Mouse (Mus musculus) midbrain, embryonic 13.5 days (tissue): ENCODE measurements around the gene Tmem132e. TPM values are rescaled to one million over a fixed set of nuclear protein-coding genes. Genes with fewer than 3 reads are reported as not detected.

Experiments
- ATAC-seq: fragments of 200-750 bp; cut with Nextera tagmentation; 2 replicates; pipeline ENCODE4 v1.8.0; 2017; ENCODE audit warnings: mild to moderate bottlenecking, moderate TSS enrichment, moderate library complexity
- H3K27ac ChIP-seq: fragments of 300-500 bp; sonication (generic); 2 replicates; pipeline ENCODE4 v1.5.1; 2015; ENCODE audit warnings: inconsistent platforms, mild to moderate bottlenecking, moderate library complexity
- H3K27me3 ChIP-seq: fragments of 300-500 bp; sonication (generic); 2 replicates; pipeline ENCODE4 v1.6.1; 2015; ENCODE audit warnings: mild to moderate bottlenecking, inconsistent platforms
- H3K36me3 ChIP-seq: fragments of 300-500 bp; sonication (generic); 2 replicates; pipeline ENCODE4 v1.6.1; 2015; ENCODE audit warnings: mild to moderate bottlenecking, inconsistent platforms
- H3K4me1 ChIP-seq: fragments of 300-500 bp; sonication (generic); replicated peaks from 2 replicates; pipeline ENCODE4 v1.6.1; 2015; ENCODE audit warnings: inconsistent platforms
- H3K4me2 ChIP-seq: fragments of 300-500 bp; sonication (generic); replicated peaks from 2 replicates; pipeline ENCODE4 v1.6.1; 2015; ENCODE audit warnings: moderate library complexity, mild to moderate bottlenecking, inconsistent platforms
- H3K4me3 ChIP-seq: fragments of 300-500 bp; sonication (generic); replicated peaks from 2 replicates; pipeline ENCODE4 v1.5.1; 2015; ENCODE audit warnings: mild to moderate bottlenecking, inconsistent platforms
- H3K9ac ChIP-seq: fragments of 300-500 bp; sonication (generic); replicated peaks from 2 replicates; pipeline ENCODE4 v1.6.1; 2015; ENCODE audit warnings: mild to moderate bottlenecking, inconsistent platforms
- H3K9me3 ChIP-seq: fragments of 300-500 bp; sonication (generic); 2 replicates; pipeline ENCODE4 v1.6.1; 2016; ENCODE audit warnings: mild to moderate bottlenecking, inconsistent platforms
- WGBS: fragments of 180-500 bp; shearing (Covaris S2); methylation state at CpG from one replicate; pipeline ENCODE4 v1.1.7; 2015; 5-methylcytosine and 5-hydroxymethylcytosine counted together
- polyA plus RNA-seq: library from polyadenylated mRNA; unstranded; fragments of >200 nt; fragmentation: Nextera tagmentation; extraction: Ambion mirVana; gene quantifications from 2 replicates; pipeline ENCODE4 v1.2.1, GENCODE M21; 2015

Tmem132e gene
- polyA plus RNA-seq = 1.2 and 1.4 TPM in 2 replicates

GRCm38 (mm10) chr11:82388371-82389313, at the start of gene Tmem132e:
Gene Tmem132e (plus strand): TSS chr11:82388900.
- H3K4me2 ChIP-seq = peak within 1 kb of the TSS; percentile 98
- no peaks in the 10 kb centered on the region for H3K9me3 ChIP-seq
- under 1% methylated on average over 81 of the region's 88 CpGs for WGBS
- no peaks in the 10 kb centered on the region for H3K36me3 ChIP-seq
- peaks cover 65% of the 10 kb centered on the region for H3K27me3 ChIP-seq
- peak within 1 kb of the TSS; percentile 76 for H3K9ac ChIP-seq
- H3K4me1 ChIP-seq = peaks cover 40% of the 10 kb centered on the region
- H3K4me3 ChIP-seq = peak within 1 kb of the TSS; percentile 70
- H3K27ac ChIP-seq = peak within 1 kb of the TSS; percentile 58
- ATAC-seq = peak; percentile 51

- 52% methylated on average over 7 of the region's 7 CpGs for WGBS
- Histone ChIP-seq H3K36me3 (no peaks in the 10 kb centered on the region), H3K9me3 (no peaks in the 10 kb centered on the region), H3K4me2 (no peak overlapping the region), H3K9ac (no peak overlapping the region), H3K27me3 (no peaks in the 10 kb centered on the region), H3K27ac (no peak overlapping the region), H3K4me1 (peaks cover 9% of the 10 kb centered on the region; the same call in 1 of the 2 replicates), H3K4me3 (no peak overlapping the region)
- no peak for ATAC-seq
Observed at GRCm38 (mm10) chr11:82339921-82340401, 48.7 kb upstream of the Tmem132e start.

GRCm38 (mm10) chr11:82340416-82340815, 48.3 kb upstream of the Tmem132e start:
- 63% methylated on average over 6 of the region's 6 CpGs for WGBS
- H3K4me1 ChIP-seq = peaks cover 10% of the 10 kb centered on the region

GRCm38 (mm10) chr11:82340900-82341299, 47.8 kb upstream of the Tmem132e start:
- H3K4me2 ChIP-seq = no peak overlapping the region
- WGBS = 62% methylated on average over 2 of the region's 2 CpGs
- no peak overlapping the region for H3K4me3 ChIP-seq
- no peak for ATAC-seq
- H3K9ac ChIP-seq = no peak overlapping the region
- H3K36me3 ChIP-seq = no peaks in the 10 kb centered on the region
- no peaks in the 10 kb centered on the region for H3K27me3 ChIP-seq
- H3K27ac ChIP-seq = no peak overlapping the region
- H3K9me3 ChIP-seq = no peaks in the 10 kb centered on the region
- H3K4me1 ChIP-seq = peaks cover 15% of the 10 kb centered on the region

More at GRCm38 (mm10) chr11:82340416-82340815, 48.3 kb upstream of the Tmem132e start:
- H3K27me3 ChIP-seq = no peaks in the 10 kb centered on the region
- no peak overlapping the region for H3K9ac ChIP-seq
- no peak overlapping the region for H3K4me3 ChIP-seq
- H3K9me3 ChIP-seq = no peaks in the 10 kb centered on the region
- ATAC-seq = no peak
- no peak overlapping the region for H3K27ac ChIP-seq
- no peaks in the 10 kb centered on the region for H3K36me3 ChIP-seq
- H3K4me2 ChIP-seq = no peak overlapping the region

- 88% methylated on average over 10 of the region's 10 CpGs for WGBS
- Histone ChIP-seq H3K9ac (no peak overlapping the region), H3K4me1 (no peaks in the 10 kb centered on the region), H3K9me3 (no peaks in the 10 kb centered on the region), H3K4me2 (no peak overlapping the region), H3K36me3 (no peaks in the 10 kb centered on the region), H3K27ac (no peak overlapping the region), H3K27me3 (no peaks in the 10 kb centered on the region), H3K4me3 (no peak overlapping the region)
- no peak for ATAC-seq
Observed at GRCm38 (mm10) chr11:82351039-82351438, 37.7 kb upstream of the Tmem132e start.

GRCm38 (mm10) chr11:82370151-82370550, 18.5 kb upstream of the Tmem132e start:
- H3K4me1 ChIP-seq = 0 out of 2 replicates have a peak, but pooled peaks cover 4% of the 10 kb centered on the region
- no peaks in the 10 kb centered on the region for H3K36me3 ChIP-seq
- H3K4me3 ChIP-seq = no peak overlapping the region
- no peak overlapping the region for H3K4me2 ChIP-seq
- 72% methylated on average over 11 of the region's 11 CpGs for WGBS
- ATAC-seq = 0 out of 2 replicates have a peak, but pooled peaks have one; percentile 11
- peaks cover 5% of the 10 kb centered on the region; the same call in 1 of the 2 replicates for H3K27me3 ChIP-seq
- H3K9me3 ChIP-seq = no peaks in the 10 kb centered on the region
- no peak overlapping the region for H3K27ac ChIP-seq
- no peak overlapping the region for H3K9ac ChIP-seq

GRCm38 (mm10) chr11:82371577-82371976, 17.1 kb upstream of the Tmem132e start:
- no peak overlapping the region for H3K4me2 ChIP-seq
- 0 out of 2 replicates have a peak, but pooled peaks cover 4% of the 10 kb centered on the region for H3K4me1 ChIP-seq
- H3K27me3 ChIP-seq = peaks cover 5% of the 10 kb centered on the region; the same call in 1 of the 2 replicates
- ATAC-seq = no peak
- 69% methylated on average over 4 of the region's 4 CpGs for WGBS
- H3K36me3 ChIP-seq = no peaks in the 10 kb centered on the region
- H3K9ac ChIP-seq = no peak overlapping the region
- H3K27ac ChIP-seq = no peak overlapping the region
- no peak overlapping the region for H3K4me3 ChIP-seq
- H3K9me3 ChIP-seq = no peaks in the 10 kb centered on the region

- Histone ChIP-seq H3K9ac (no peak overlapping the region), H3K9me3 (no peaks in the 10 kb centered on the region), H3K27ac (no peak overlapping the region), H3K4me2 (no peak overlapping the region), H3K4me1 (peaks cover 17% of the 10 kb centered on the region), H3K36me3 (no peaks in the 10 kb centered on the region), H3K27me3 (peaks cover 39% of the 10 kb centered on the region), H3K4me3 (no peak overlapping the region)
- WGBS = 27% methylated on average over 3 of the region's 3 CpGs
- ATAC-seq = peak; percentile 90
Observed at GRCm38 (mm10) chr11:82380606-82381202, 8.0 kb upstream of the Tmem132e start.

GRCm38 (mm10) chr11:82386970-82387540, 1.6 kb upstream of the Tmem132e start:
- 0% methylated on average over 51 of the region's 51 CpGs for WGBS
- H3K9ac ChIP-seq = peak overlapping the region; percentile 76
- peaks cover 40% of the 10 kb centered on the region for H3K4me1 ChIP-seq
- no peaks in the 10 kb centered on the region for H3K9me3 ChIP-seq
- H3K27me3 ChIP-seq = peaks cover 73% of the 10 kb centered on the region
- ATAC-seq = peak; percentile 75
- peak overlapping the region; percentile 70 for H3K4me3 ChIP-seq
- H3K4me2 ChIP-seq = peak overlapping the region; percentile 98
- H3K27ac ChIP-seq = peak overlapping the region; percentile 71
- H3K36me3 ChIP-seq = no peaks in the 10 kb centered on the region

- H3K4me1 ChIP-seq = peaks cover 40% of the 10 kb centered on the region
- H3K4me2 ChIP-seq = peak overlapping the region; percentile 98
- H3K9me3 ChIP-seq = no peaks in the 10 kb centered on the region
- under 1% methylated on average over 47 of the region's 47 CpGs for WGBS
- peak overlapping the region; percentile 76 for H3K9ac ChIP-seq
- peak overlapping the region; percentile 70 for H3K4me3 ChIP-seq
- H3K27me3 ChIP-seq = peaks cover 73% of the 10 kb centered on the region
- peak overlapping the region; percentile 58 for H3K27ac ChIP-seq
- H3K36me3 ChIP-seq = no peaks in the 10 kb centered on the region
- peak; percentile 9 for ATAC-seq
Observed at GRCm38 (mm10) chr11:82387711-82388341, 874 bp upstream of the Tmem132e start.
